Mouse (Mus musculus): ENCODE results near the gene Nxnl2.

DNA sequence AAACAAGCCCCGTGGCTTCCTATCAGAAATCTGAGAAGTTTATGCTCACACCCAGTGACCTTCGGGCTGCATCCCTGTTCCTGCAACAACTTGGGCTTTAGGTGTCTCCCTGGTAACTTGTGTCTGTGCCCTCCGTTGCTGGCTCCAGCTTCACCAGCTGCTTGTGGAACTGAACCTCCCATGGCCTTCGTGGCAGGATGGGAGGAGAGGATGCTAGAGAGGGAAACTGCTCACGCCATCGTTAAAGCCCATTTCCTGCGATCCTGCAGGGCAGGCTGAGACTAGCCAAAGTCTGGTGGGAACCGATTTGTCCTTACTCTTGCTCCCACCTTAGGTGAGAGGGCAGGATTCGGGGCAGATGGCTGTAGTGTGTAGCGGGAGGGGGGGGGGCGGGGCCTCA is 4.1 kb upstream of the Nxnl2 start:
- TF ChIP-seq UBTF (IDR thresholded peaks at IDR 0.05; ENCODE audit: borderline replicate concordance, insufficient read depth, low read depth, low read length) (no peak), ZKSCAN1 (IDR thresholded peaks at IDR 0.05; ENCODE audit: low read depth, low read length) (no peak), EP300 (IDR thresholded peaks at IDR 0.05; ENCODE audit: low read depth in 1 of 2, low read length in 2 of 2) (no peak), CTCF (IDR thresholded peaks at IDR 0.05 in 2 of 3, conservative IDR thresholded peaks at IDR 0.05 in 1 of 3; ENCODE audit: control insufficient read depth in 1 of 3, insufficient read depth in 1 of 3, low read depth in 2 of 3, low read length in 3 of 3, poor library complexity in 1 of 3, severe bottlenecking in 1 of 3) (no peak), MYB (IDR thresholded peaks at IDR 0.05; ENCODE audit: low read depth, low read length) (no peak)

All from MEL (cell line).